Mouse (Mus musculus): ENCODE measurements around the gene Sbsn. TPM values are rescaled to one million over a fixed set of nuclear protein-coding genes. Genes with fewer than 3 reads are reported as not detected.

Gene Sbsn
- polyA plus RNA-seq, 1 experiment from 2014 or later: 1.6 TPM

- Histone ChIP-seq H3K36me3 (ENCODE audit: control insufficient read depth, insufficient read depth, low read length) (no peaks in the 10 kb centered on the region), H3K9ac (ENCODE audit: low read depth, low read length) (no peak overlapping the region), H3K4me3 (ENCODE audit: low read depth, low read length) (no peak overlapping the region), H3K4me1 (ENCODE audit: control insufficient read depth, insufficient read depth, low read length) (no peaks in the 10 kb centered on the region), H3K27ac (ENCODE audit: low read length) (no peak overlapping the region), H3K9me3 (replicated peaks; ENCODE audit: control insufficient read depth, low read length, poor library complexity, severe bottlenecking) (no peaks in the 10 kb centered on the region; the same call in 1 of the 2 replicates), H3K27me3 (ENCODE audit: control insufficient read depth, insufficient read depth, low read depth, low read length) (0 out of 2 replicates have a peak, but pooled peaks cover 2% of the 10 kb centered on the region), H3K4me2 (ENCODE audit: low read length) (no peak overlapping the region)
- 84% methylated on average over 4 of the region's 4 CpGs for WGBS
- ATAC-seq: no peak
Observed at GRCm38 (mm10) chr7:30766408-30766807, 15.1 kb downstream of the Sbsn start.

- Histone ChIP-seq H3K27ac (ENCODE audit: low read length) (no peak overlapping the region), H3K4me3 (ENCODE audit: low read depth, low read length) (no peak overlapping the region), H3K4me1 (ENCODE audit: control insufficient read depth, insufficient read depth, low read length) (no peaks in the 10 kb centered on the region), H3K9ac (ENCODE audit: low read depth, low read length) (no peak overlapping the region), H3K36me3 (ENCODE audit: control insufficient read depth, insufficient read depth, low read length) (no peaks in the 10 kb centered on the region), H3K4me2 (ENCODE audit: low read length) (no peak overlapping the region), H3K9me3 (replicated peaks; ENCODE audit: control insufficient read depth, low read length, poor library complexity, severe bottlenecking) (no peaks in the 10 kb centered on the region; the same call in 1 of the 2 replicates), H3K27me3 (ENCODE audit: control insufficient read depth, insufficient read depth, low read depth, low read length) (0 out of 2 replicates have a peak, but pooled peaks cover 2% of the 10 kb centered on the region)
- 33% methylated on average over 9 of the region's 9 CpGs for WGBS
- ATAC-seq: no peak
Observed at GRCm38 (mm10) chr7:30769236-30769635, 18.0 kb downstream of the Sbsn start.

- H3K4me3 ChIP-seq (ENCODE audit: low read depth, low read length): no peak overlapping the region
- no peak overlapping the region for H3K4me2 ChIP-seq (ENCODE audit: low read length)
- H3K9me3 ChIP-seq (replicated peaks; ENCODE audit: control insufficient read depth, low read length, poor library complexity, severe bottlenecking): no peaks in the 10 kb centered on the region; the same call in 1 of the 2 replicates
- 94% methylated on average over 9 of the region's 9 CpGs for WGBS
- no peaks in the 10 kb centered on the region for H3K4me1 ChIP-seq (ENCODE audit: control insufficient read depth, insufficient read depth, low read length)
- no peaks in the 10 kb centered on the region for H3K36me3 ChIP-seq (ENCODE audit: control insufficient read depth, insufficient read depth, low read length)
- no peak overlapping the region for H3K9ac ChIP-seq (ENCODE audit: low read depth, low read length)
- no peak for ATAC-seq
- no peak overlapping the region for H3K27ac ChIP-seq (ENCODE audit: low read length)
- no peaks in the 10 kb centered on the region for H3K27me3 ChIP-seq (ENCODE audit: control insufficient read depth, insufficient read depth, low read depth, low read length)
Observed at GRCm38 (mm10) chr7:30776104-30776503, 24.8 kb downstream of the Sbsn start.

- Histone ChIP-seq H3K4me3 (ENCODE audit: low read depth, low read length) (no peak overlapping the region), H3K9ac (ENCODE audit: low read depth, low read length) (no peak overlapping the region), H3K4me1 (ENCODE audit: control insufficient read depth, insufficient read depth, low read length) (no peaks in the 10 kb centered on the region), H3K4me2 (ENCODE audit: low read length) (no peak overlapping the region), H3K27ac (ENCODE audit: low read length) (no peak overlapping the region), H3K9me3 (replicated peaks; ENCODE audit: control insufficient read depth, low read length, poor library complexity, severe bottlenecking) (no peaks in the 10 kb centered on the region), H3K27me3 (ENCODE audit: control insufficient read depth, insufficient read depth, low read depth, low read length) (no peaks in the 10 kb centered on the region), H3K36me3 (ENCODE audit: control insufficient read depth, insufficient read depth, low read length) (no peaks in the 10 kb centered on the region)
- ATAC-seq: no peak
- 53% methylated on average over 6 of the region's 7 CpGs for WGBS
Observed at GRCm38 (mm10) chr7:30777081-30777579, 25.9 kb downstream of the Sbsn start.

- no peaks in the 10 kb centered on the region for H3K36me3 ChIP-seq (ENCODE audit: control insufficient read depth, insufficient read depth, low read length)
- no peaks in the 10 kb centered on the region for H3K27me3 ChIP-seq (ENCODE audit: control insufficient read depth, insufficient read depth, low read depth, low read length)
- WGBS: 58% methylated on average over 1 of the region's 1 CpGs
- H3K4me3 ChIP-seq (ENCODE audit: low read depth, low read length): no peak overlapping the region
- no peaks in the 10 kb centered on the region for H3K9me3 ChIP-seq (replicated peaks; ENCODE audit: control insufficient read depth, low read length, poor library complexity, severe bottlenecking)
- ATAC-seq: no peak
- H3K27ac ChIP-seq (ENCODE audit: low read length): no peak overlapping the region
- H3K4me1 ChIP-seq (ENCODE audit: control insufficient read depth, insufficient read depth, low read length): no peaks in the 10 kb centered on the region
- no peak overlapping the region for H3K4me2 ChIP-seq (ENCODE audit: low read length)
- H3K9ac ChIP-seq (ENCODE audit: low read depth, low read length): no peak overlapping the region
Observed at GRCm38 (mm10) chr7:30777911-30778310, 26.6 kb downstream of the Sbsn start.

- WGBS: 79% methylated on average over 4 of the region's 4 CpGs
- Histone ChIP-seq H3K4me1 (ENCODE audit: control insufficient read depth, insufficient read depth, low read length) (no peaks in the 10 kb centered on the region), H3K27me3 (ENCODE audit: control insufficient read depth, insufficient read depth, low read depth, low read length) (no peaks in the 10 kb centered on the region), H3K4me2 (ENCODE audit: low read length) (no peak overlapping the region), H3K4me3 (ENCODE audit: low read depth, low read length) (no peak overlapping the region), H3K9me3 (replicated peaks; ENCODE audit: control insufficient read depth, low read length, poor library complexity, severe bottlenecking) (no peaks in the 10 kb centered on the region), H3K36me3 (ENCODE audit: control insufficient read depth, insufficient read depth, low read length) (no peaks in the 10 kb centered on the region), H3K9ac (ENCODE audit: low read depth, low read length) (no peak overlapping the region), H3K27ac (ENCODE audit: low read length) (no peak overlapping the region)
- no peak for ATAC-seq
Observed at GRCm38 (mm10) chr7:30781792-30782191, 30.5 kb downstream of the Sbsn start.

- ATAC-seq: no peak
- 83% methylated on average over 3 of the region's 3 CpGs for WGBS
- H3K4me3 ChIP-seq (ENCODE audit: low read depth, low read length): no peak overlapping the region
Observed at GRCm38 (mm10) chr7:30782658-30783057, 31.4 kb downstream of the Sbsn start.

GRCm38 (mm10) chr7:30785154-30785553 lies 33.9 kb downstream of the Sbsn start:
- Histone ChIP-seq H3K36me3 (ENCODE audit: control insufficient read depth, insufficient read depth, low read length) (no peaks in the 10 kb centered on the region), H3K9me3 (replicated peaks; ENCODE audit: control insufficient read depth, low read length, poor library complexity, severe bottlenecking) (no peaks in the 10 kb centered on the region), H3K4me3 (ENCODE audit: low read depth, low read length) (no peak overlapping the region), H3K27ac (ENCODE audit: low read length) (no peak overlapping the region), H3K9ac (ENCODE audit: low read depth, low read length) (no peak overlapping the region), H3K4me1 (ENCODE audit: control insufficient read depth, insufficient read depth, low read length) (no peaks in the 10 kb centered on the region), H3K27me3 (ENCODE audit: control insufficient read depth, insufficient read depth, low read depth, low read length) (no peaks in the 10 kb centered on the region), H3K4me2 (ENCODE audit: low read length) (no peak overlapping the region)
- WGBS: 63% methylated on average over 1 of the region's 1 CpGs
- ATAC-seq: no peak

More at GRCm38 (mm10) chr7:30782658-30783057, 31.4 kb downstream of the Sbsn start:
- H3K27me3 ChIP-seq (ENCODE audit: control insufficient read depth, insufficient read depth, low read depth, low read length): no peaks in the 10 kb centered on the region
- H3K9ac ChIP-seq (ENCODE audit: low read depth, low read length): no peak overlapping the region
- no peaks in the 10 kb centered on the region for H3K9me3 ChIP-seq (replicated peaks; ENCODE audit: control insufficient read depth, low read length, poor library complexity, severe bottlenecking)
- H3K36me3 ChIP-seq (ENCODE audit: control insufficient read depth, insufficient read depth, low read length): no peaks in the 10 kb centered on the region
- H3K27ac ChIP-seq (ENCODE audit: low read length): no peak overlapping the region
- no peaks in the 10 kb centered on the region for H3K4me1 ChIP-seq (ENCODE audit: control insufficient read depth, insufficient read depth, low read length)
- H3K4me2 ChIP-seq (ENCODE audit: low read length): no peak overlapping the region

- 69% methylated on average over 13 of the region's 13 CpGs for WGBS
Observed at GRCm38 (mm10) chr7:30785721-30786546, 34.7 kb downstream of the Sbsn start.

More at GRCm38 (mm10) chr7:30785721-30786546, 34.7 kb downstream of the Sbsn start:
- peak; percentile 70; the same call in 1 of the 2 replicates for ATAC-seq
- no peak overlapping the region for H3K4me3 ChIP-seq (ENCODE audit: low read depth, low read length)
- H3K4me2 ChIP-seq (ENCODE audit: low read length): no peak overlapping the region
- no peaks in the 10 kb centered on the region for H3K4me1 ChIP-seq (ENCODE audit: control insufficient read depth, insufficient read depth, low read length)
- H3K27me3 ChIP-seq (ENCODE audit: control insufficient read depth, insufficient read depth, low read depth, low read length): no peaks in the 10 kb centered on the region
- H3K36me3 ChIP-seq (ENCODE audit: control insufficient read depth, insufficient read depth, low read length): no peaks in the 10 kb centered on the region
- no peaks in the 10 kb centered on the region for H3K9me3 ChIP-seq (replicated peaks; ENCODE audit: control insufficient read depth, low read length, poor library complexity, severe bottlenecking)
- H3K9ac ChIP-seq (ENCODE audit: low read depth, low read length): no peak overlapping the region
- H3K27ac ChIP-seq (ENCODE audit: low read length): no peak overlapping the region
